Mouse (Mus musculus) stomach, postnatal 0 days (tissue): Measurements from ENCODE around the gene Col4a4. TPM values are rescaled to one million over a fixed set of nuclear protein-coding genes. Genes with fewer than 3 reads are reported as not detected.

Experiments used
- ATAC-seq: fragments of 200-750 bp; cut with Nextera tagmentation; 2 replicates; pipeline ENCODE4 v1.8.0; 2017; ENCODE audit not compliant: low FRiP score, low TSS enrichment
- DNase-seq: peaks from one replicate; pipeline ENCODE4 v3.0.0-alpha.2; 2016; ENCODE audit warnings: low spot score
- H3K27ac ChIP-seq: fragments of 300-500 bp; sonication (generic); replicated peaks from 2 replicates; pipeline ENCODE4 v1.5.1; 2014; ENCODE audit warnings: mild to moderate bottlenecking, control low read depth
- H3K27me3 ChIP-seq: fragments of 300-500 bp; sonication (generic); 2 replicates; pipeline ENCODE4 v1.6.1; 2014; ENCODE audit warnings: low read length; ENCODE audit not compliant: control insufficient read depth, insufficient read depth
- H3K36me3 ChIP-seq: fragments of 300-500 bp; sonication (generic); 2 replicates; pipeline ENCODE4 v1.6.1; 2014; ENCODE audit warnings: low read length, mixed read lengths; ENCODE audit not compliant: control insufficient read depth, insufficient read depth
- H3K4me1 ChIP-seq: fragments of 300-500 bp; sonication (generic); replicated peaks from 2 replicates; pipeline ENCODE4 v1.6.1; 2014; ENCODE audit warnings: antibody characterized with exemption; ENCODE audit not compliant: control insufficient read depth, insufficient read depth
- H3K4me2 ChIP-seq: fragments of 300-500 bp; sonication (generic); replicated peaks from 2 replicates; pipeline ENCODE4 v1.6.1; 2014; ENCODE audit warnings: low read depth, mild to moderate bottlenecking, control low read depth, moderate library complexity
- H3K4me3 ChIP-seq: fragments of 300-500 bp; sonication (generic); 2 replicates; pipeline ENCODE4 v1.5.1; 2014; ENCODE audit warnings: low read depth, low read length, control low read depth
- H3K9ac ChIP-seq: fragments of 300-500 bp; sonication (generic); 2 replicates; pipeline ENCODE4 v1.6.1; 2014; ENCODE audit warnings: mild to moderate bottlenecking, low read length, control low read depth, mixed read lengths
- H3K9me3 ChIP-seq: fragments of 300-500 bp; sonication (generic); 2 replicates; pipeline ENCODE4 v1.6.1; 2016; ENCODE audit warnings: low read length; ENCODE audit not compliant: control insufficient read depth
- CTCF ChIP-seq: IDR thresholded peaks from 2 replicates; pipeline ENCODE4 v1.5.1; 2016; ENCODE audit warnings: antibody characterized with exemption, low read depth, mild to moderate bottlenecking, moderate library complexity
- EP300 ChIP-seq: optimal IDR thresholded peaks from 2 replicates; pipeline ENCODE3; 2016; ENCODE audit warnings: antibody characterized with exemption
- WGBS: fragments of 180-500 bp; shearing (Covaris S2); extraction: QIAGEN DNeasy Blood & Tissue Kit; methylation state at CpG from one replicate; pipeline ENCODE4 v1.1.7; 2014; 5-methylcytosine and 5-hydroxymethylcytosine counted together
- polyA plus RNA-seq: library from polyadenylated mRNA; unstranded; fragments of >200 nt; fragmentation: Nextera tagmentation; extraction: Ambion mirVana; gene quantifications from 2 replicates; pipeline ENCODE4 v1.2.1, GENCODE M21; 2015

The Col4a4 gene
- polyA plus RNA-seq, 1 experiment from 2014 or later, result 0.61 TPM

- no peak overlapping the region for H3K4me3 ChIP-seq
- no peak overlapping the region for H3K9ac ChIP-seq
- 0 out of 2 replicates have a peak overlapping the region, but pooled peaks have one; percentile 8 for H3K4me2 ChIP-seq
- H3K4me1 ChIP-seq, result no peaks in the 10 kb centered on the region
- no peaks in the 10 kb centered on the region for H3K9me3 ChIP-seq
- no peaks in the 10 kb centered on the region for H3K27me3 ChIP-seq
- H3K36me3 ChIP-seq, result no peaks in the 10 kb centered on the region
- peak; percentile 82 for TF ChIP-seq CTCF
- TF ChIP-seq EP300, result no peak
- WGBS, result 19% methylated on average over 6 of the region's 6 CpGs
- no peak overlapping the region for H3K27ac ChIP-seq
- peak; percentile 44 for DNase-seq
- peak; percentile 65; the same call in 1 of the 2 replicates for ATAC-seq
These were observed 32.2 kb downstream of the Col4a4 start for GRCm38 (mm10) chr1:82554443-82554850.

- Histone ChIP-seq H3K4me3 (no peak overlapping the region), H3K27ac (no peak overlapping the region), H3K4me2 (no peak overlapping the region), H3K36me3 (no peaks in the 10 kb centered on the region), H3K4me1 (no peaks in the 10 kb centered on the region), H3K27me3 (no peaks in the 10 kb centered on the region), H3K9me3 (no peaks in the 10 kb centered on the region), H3K9ac (no peak overlapping the region)
- TF ChIP-seq EP300 (no peak), CTCF (peak; percentile 24; the same call in 1 of the 2 replicates)
- 76% methylated on average over 8 of the region's 8 CpGs for WGBS
- DNase-seq (no peak), ATAC-seq (no peak)
These were observed 41.3 kb downstream of the Col4a4 start for GRCm38 (mm10) chr1:82545199-82545960.

- Histone ChIP-seq H3K4me2 (no peak overlapping the region), H3K27ac (no peak overlapping the region), H3K9ac (no peak overlapping the region), H3K4me3 (no peak overlapping the region), H3K27me3 (no peaks in the 10 kb centered on the region), H3K4me1 (no peaks in the 10 kb centered on the region), H3K36me3 (no peaks in the 10 kb centered on the region), H3K9me3 (no peaks in the 10 kb centered on the region)
- 45% methylated on average over 6 of the region's 6 CpGs for WGBS
- ATAC-seq (no peak), DNase-seq (no peak)
- TF ChIP-seq EP300, result no peak
- TF ChIP-seq CTCF, result no peak
These were observed 42.0 kb downstream of the Col4a4 start for GRCm38 (mm10) chr1:82544419-82545185.

GRCm38 (mm10) chr1:82543934-82544333, 42.7 kb downstream of the Col4a4 start:
- H3K4me2 ChIP-seq, result no peak overlapping the region
- TF ChIP-seq EP300 (no peak), CTCF (no peak)
- no peak overlapping the region for H3K4me3 ChIP-seq
- H3K36me3 ChIP-seq, result no peaks in the 10 kb centered on the region
- 79% methylated on average over 2 of the region's 2 CpGs for WGBS
- no peak for ATAC-seq
- H3K27me3 ChIP-seq, result no peaks in the 10 kb centered on the region
- H3K9ac ChIP-seq, result no peak overlapping the region
- no peak for DNase-seq
- no peak overlapping the region for H3K27ac ChIP-seq
- no peaks in the 10 kb centered on the region for H3K4me1 ChIP-seq
- H3K9me3 ChIP-seq, result no peaks in the 10 kb centered on the region

GRCm38 (mm10) chr1:82540056-82540455, 46.6 kb downstream of the Col4a4 start:
- no peaks in the 10 kb centered on the region for H3K9me3 ChIP-seq
- no peak overlapping the region for H3K4me3 ChIP-seq
- ATAC-seq (no peak), DNase-seq (no peak)
- H3K27ac ChIP-seq, result no peak overlapping the region
- TF ChIP-seq EP300 (no peak), CTCF (no peak)
- H3K4me1 ChIP-seq, result no peaks in the 10 kb centered on the region
- 69% methylated on average over 5 of the region's 5 CpGs for WGBS
- no peak overlapping the region for H3K4me2 ChIP-seq
- no peak overlapping the region for H3K9ac ChIP-seq
- H3K36me3 ChIP-seq, result no peaks in the 10 kb centered on the region
- H3K27me3 ChIP-seq, result no peaks in the 10 kb centered on the region

GRCm38 (mm10) chr1:82537848-82538247, 48.8 kb downstream of the Col4a4 start:
- Histone ChIP-seq H3K36me3 (no peaks in the 10 kb centered on the region), H3K9me3 (no peaks in the 10 kb centered on the region), H3K4me1 (no peaks in the 10 kb centered on the region), H3K9ac (no peak overlapping the region), H3K4me2 (no peak overlapping the region), H3K27me3 (no peaks in the 10 kb centered on the region), H3K27ac (no peak overlapping the region), H3K4me3 (no peak overlapping the region)
- WGBS, result 41% methylated on average over 3 of the region's 3 CpGs
- no peak for DNase-seq
- TF ChIP-seq EP300 (no peak), CTCF (no peak)
- no peak for ATAC-seq
